In the genomic region with DNA sequence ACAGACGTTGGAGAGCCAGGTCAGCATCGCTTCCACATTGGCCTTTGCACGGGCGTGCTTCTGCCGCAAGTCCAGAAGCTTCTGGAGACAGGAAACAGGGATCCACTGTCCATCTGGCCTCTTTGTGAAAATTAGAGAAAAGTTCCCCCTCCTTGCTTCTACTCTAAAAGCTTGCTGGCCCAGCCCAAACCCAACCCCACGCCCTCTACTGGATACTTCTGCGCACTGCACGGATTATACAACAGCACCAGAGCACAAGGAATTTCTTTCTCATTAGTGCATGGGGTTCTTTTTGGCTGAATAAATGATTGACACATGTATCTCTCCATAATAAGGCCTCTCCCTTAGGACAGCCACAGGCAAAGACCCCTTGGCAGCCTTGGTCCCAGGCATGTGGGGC, we compare ENCODE assay signal across 8 mouse cellular contexts. TPM values are rescaled to one million over a fixed set of nuclear protein-coding genes. Genes with fewer than 3 reads are reported as not detected.
DNase-seq lines count a peak whose midpoint lies in the region; ATAC-seq and TF ChIP-seq lines count a peak whose summit lies in the region.
"Had no signal": no experiment of that assay in that cellular context is flagged by ENCODE, and none has a peak within 500 bp of the region (broad histone marks: within the 10 kb centered on the region; RNA-seq: fewer than 3 reads in every experiment).

No protein-coding gene starts in this region.

- TF ChIP-seq CTCF in liver, embryonic 14.5 days (IDR thresholded peaks at IDR 0.05; ENCODE audit: low read depth): peak; percentile 53
- peak; percentile 58 for TF ChIP-seq CTCF in ES-Bruce4 (IDR thresholded peaks at IDR 0.05; ENCODE audit: low read depth, low read length)

- H3K4me1 ChIP-seq in liver, embryonic 14.5 days (replicated peaks; ENCODE audit: control insufficient read depth in 2 of 2, insufficient read depth in 2 of 2, low read length in 1 of 2): peaks cover 0 to 3% of the 10 kb centered on the region in 2 experiments; a peak in 1 of 4 replicates
- H3K4me1 ChIP-seq in ES-Bruce4 (ENCODE audit: control insufficient read depth, insufficient read depth, low read length): no peaks in the 10 kb centered on the region

- ATAC-seq in liver, embryonic 14.5 days (ENCODE audit: insufficient read depth): no peak

- H3K9ac ChIP-seq in liver, embryonic 14.5 days (replicated peaks): no peak overlapping the region
- H3K9ac ChIP-seq in ES-Bruce4 (ENCODE audit: low read depth, poor library complexity, severe bottlenecking): no peak overlapping the region
- H3K9ac ChIP-seq: embryonic facial prominence, embryonic 13.5 days had no signal

- no peak overlapping the region for H3K4me2 ChIP-seq in liver, embryonic 14.5 days (ENCODE audit: low read depth)
- H3K4me2 ChIP-seq: embryonic facial prominence, embryonic 13.5 days had no signal

- no peaks in the 10 kb centered on the region for H3K36me3 ChIP-seq in liver, embryonic 14.5 days (replicated peaks; ENCODE audit: control insufficient read depth, insufficient read depth, low read depth)
- no peaks in the 10 kb centered on the region for H3K36me3 ChIP-seq in ES-Bruce4 (ENCODE audit: control insufficient read depth, insufficient read depth, low read length, poor library complexity, severe bottlenecking)
- H3K36me3 ChIP-seq: embryonic facial prominence, embryonic 13.5 days had no signal

- DNase-seq in liver, embryonic 14.5 days (ENCODE audit: low read depth in 3 of 3, low spot score in 3 of 3): peak in 2 of 3 experiments; percentile 7 to 13
- DNase-seq in liver: no peak
- DNase-seq in adrenal gland, postnatal 14 days: peak; percentile 51
- peak; percentile 53 for DNase-seq in forelimb bud, embryonic 11.5 days (ENCODE audit: low read depth, low spot score)
- DNase-seq in layer of hippocampus, postnatal 36 days: peak; percentile 13 to 27
- DNase-seq in right cerebral cortex, postnatal 14 days: peak; percentile 67

- no peak for TF ChIP-seq EP300 in liver, embryonic 14.5 days (IDR thresholded peaks at IDR 0.05; ENCODE audit: low read depth)
- no peak for TF ChIP-seq EP300 in ES-Bruce4 (IDR thresholded peaks at IDR 0.05; ENCODE audit: insufficient read depth, low read depth, low read length)

- H3K27me3 ChIP-seq in liver, embryonic 14.5 days (ENCODE audit: control insufficient read depth, insufficient read depth, low read length): peaks cover 6% of the 10 kb centered on the region; the same call in 1 of the 2 replicates
- H3K27me3 ChIP-seq in ES-Bruce4 (ENCODE audit: control insufficient read depth, insufficient read depth, low read length, poor library complexity, severe bottlenecking): no peaks in the 10 kb centered on the region

- H3K4me3 ChIP-seq in liver, embryonic 14.5 days (ENCODE audit: insufficient read depth in 1 of 2, low read depth in 2 of 2, low read length in 2 of 2): no peak overlapping the region
- H3K4me3 ChIP-seq in ES-Bruce4 (ENCODE audit: low read depth, low read length): no peak overlapping the region
- H3K4me3 ChIP-seq: embryonic facial prominence, embryonic 13.5 days had no signal

- H3K9me3 ChIP-seq in liver, embryonic 14.5 days (ENCODE audit: control insufficient read depth, low read length): no peaks in the 10 kb centered on the region
- H3K9me3 ChIP-seq in ES-Bruce4 (replicated peaks; ENCODE audit: control insufficient read depth, insufficient read depth, low read length, poor library complexity, severe bottlenecking): no peaks in the 10 kb centered on the region
- H3K9me3 ChIP-seq: embryonic facial prominence, embryonic 13.5 days had no signal

- no peak overlapping the region for H3K27ac ChIP-seq in liver, embryonic 14.5 days
- no peak overlapping the region for H3K27ac ChIP-seq in ES-Bruce4 (ENCODE audit: insufficient read depth, low read length)
- H3K27ac ChIP-seq: embryonic facial prominence, embryonic 13.5 days had no signal

- 50% methylated on average over 8 of the region's 8 CpGs for WGBS in liver, embryonic 14.5 days (ENCODE audit: insufficient replicate concordance)

- no peak for TF ChIP-seq POLR2A in ES-Bruce4 (IDR thresholded peaks at IDR 0.05; ENCODE audit: insufficient read depth, low read length)

RNA-seq across cellular contexts. Expression of a gene that starts 32.6 kb away (rescaled TPM):
- 2.0 and 2.3 TPM in 2 replicates for polyA plus RNA-seq in liver, embryonic 14.5 days (2012; rRNA removed)
- polyA plus RNA-seq in liver, embryonic 14.5 days (2014; fragmentation: Nextera tagmentation; extraction: Ambion mirVana): 2.6 and 3.3 TPM in 2 replicates
- 10.8 and 12.9 TPM in 2 replicates for polyA plus RNA-seq in ES-Bruce4 (2011; ENCODE audit: insufficient read depth, insufficient read length, low read depth, missing spikeins)
- 6.0 and 7.2 TPM in 2 replicates for total RNA-seq in adrenal gland, postnatal 14 days (2021)
- 1 to 10 TPM; 8.1 to 8.8 TPM for total RNA-seq in layer of hippocampus, postnatal 36 days (2021)
